Mouse (Mus musculus) liver, adult 2 months (tissue): ENCODE results near the gene Trip12. TPM values are rescaled to one million over a fixed set of nuclear protein-coding genes. Genes with fewer than 3 reads are reported as not detected.

ENCODE experiments used
- DNase-seq: peaks from one replicate; pipeline ENCODE4 v3.0.0-alpha.2; 2011; ENCODE audit warnings: low read depth, low spot score; ENCODE audit errors: extremely low read depth
- H3K27ac ChIP-seq: fragments of 200-500 bp; replicated peaks from 2 replicates; pipeline ENCODE4 v1.5.1; 2012; ENCODE audit warnings: low read depth, mild to moderate bottlenecking, control low read depth, inconsistent platforms, low read length; ENCODE audit not compliant: insufficient read depth
- H3K27me3 ChIP-seq: fragments of 200-500 bp; 2 replicates; pipeline ENCODE4 v1.6.1; 2012; ENCODE audit warnings: mild to moderate bottlenecking, moderate library complexity, low read length, inconsistent platforms; ENCODE audit not compliant: control insufficient read depth, insufficient read depth
- H3K36me3 ChIP-seq: fragments of 200-500 bp; 2 replicates; pipeline ENCODE4 v1.6.1; 2012; ENCODE audit warnings: low read length, inconsistent platforms; ENCODE audit not compliant: control insufficient read depth, insufficient read depth
- H3K4me1 ChIP-seq: fragments of 200-500 bp; 2 replicates; pipeline ENCODE4 v1.6.1; 2011; ENCODE audit warnings: low read length; ENCODE audit not compliant: control insufficient read depth, insufficient read depth
- H3K4me3 ChIP-seq: fragments of 200-500 bp; 2 replicates; pipeline ENCODE4 v1.5.1; 2011; ENCODE audit warnings: low read depth, mild to moderate bottlenecking, control low read depth, low read length, moderate library complexity; ENCODE audit not compliant: insufficient read depth
- H3K79me2 ChIP-seq: fragments of 200-500 bp; 2 replicates; pipeline ENCODE4 v1.6.1; 2012; ENCODE audit warnings: inconsistent platforms, mild to moderate bottlenecking, low read length, moderate library complexity; ENCODE audit not compliant: control insufficient read depth, insufficient read depth
- H3K9ac ChIP-seq: fragments of 200-500 bp; 2 replicates; pipeline ENCODE4 v1.6.1; 2012; ENCODE audit warnings: low read depth, mild to moderate bottlenecking, control low read depth, inconsistent platforms, low read length
- CTCF ChIP-seq: fragments of 200-500 bp; IDR thresholded peaks from 2 replicates; pipeline ENCODE4 v1.5.1; 2011; ENCODE audit warnings: low read depth, low read length, control low read depth
- POLR2A ChIP-seq: fragments of 200-500 bp; IDR thresholded peaks from 2 replicates; pipeline ENCODE4 v1.6.1; 2011; ENCODE audit warnings: low read length, control low read depth; ENCODE audit not compliant: insufficient read depth; ENCODE audit errors: extremely low read depth
- WGBS: fragments of 180-500 bp; shearing (Covaris S2); methylation state at CpG from one replicate; pipeline ENCODE4 v1.1.7; 2018; 5-methylcytosine and 5-hydroxymethylcytosine counted together
- polyA plus RNA-seq: library from polyadenylated mRNA; depleted of rRNA; stranded (reverse); fragments of >200 nt; gene quantifications from 2 replicates; pipeline ENCODE4 v1.2.3, GENCODE M21; 2012
- total RNA-seq: library from RNA; depleted of rRNA; stranded (reverse); fragments of >200 nt; gene quantifications from 2 replicates; pipeline ENCODE4 v1.2.3, GENCODE M21; 2014

Gene Trip12
- total and polyA plus RNA-seq, 2 experiments: 15.6 to 81.6 TPM

GRCm38 (mm10) chr1:84866231-84866630 is 25.9 kb upstream of the Trip12 start:
- Histone ChIP-seq H3K4me1 (peaks cover 6% of the 10 kb centered on the region; the same call in 1 of the 2 replicates), H3K9ac (no peak overlapping the region), H3K4me3 (no peak overlapping the region), H3K36me3 (no peaks in the 10 kb centered on the region), H3K79me2 (no peaks in the 10 kb centered on the region), H3K27ac (no peak overlapping the region), H3K27me3 (no peaks in the 10 kb centered on the region)
- no peak for DNase-seq
- 93% methylated on average over 6 of the region's 6 CpGs for whole genome bisulfite sequencing
- TF ChIP-seq POLR2A (no peak), CTCF (no peak)

- no peaks in the 10 kb centered on the region for H3K4me1 ChIP-seq
- no peak for DNase-seq
- WGBS: 27% methylated on average over 2 of the region's 2 CpGs
These were observed 24.3 kb upstream of the Trip12 start for GRCm38 (mm10) chr1:84864645-84865044.

DNA sequence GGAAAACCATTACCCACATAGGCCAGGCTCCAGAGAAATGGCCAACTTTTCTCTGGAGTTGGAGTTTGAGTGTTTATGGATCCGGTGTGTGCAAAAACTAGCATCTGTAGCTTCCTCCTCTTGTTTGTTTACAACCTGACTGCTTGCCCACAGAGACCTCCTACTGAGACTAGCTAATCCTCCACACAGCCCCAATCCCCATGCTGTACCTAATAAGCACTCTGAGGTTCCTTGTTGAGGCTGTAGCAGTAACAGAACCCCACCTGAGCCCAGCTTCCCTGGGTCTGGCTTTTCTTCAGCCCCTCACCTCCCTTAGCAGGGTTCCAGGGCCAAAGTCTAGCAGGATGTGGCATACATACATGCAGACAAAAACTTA is 20.9 kb upstream of the Trip12 start:
- no peaks in the 10 kb centered on the region for H3K36me3 ChIP-seq
- no peaks in the 10 kb centered on the region for H3K79me2 ChIP-seq

More at GRCm38 (mm10) chr1:84864645-84865044, 24.3 kb upstream of the Trip12 start:
- Histone ChIP-seq H3K36me3 (no peaks in the 10 kb centered on the region), H3K27ac (no peak overlapping the region), H3K27me3 (no peaks in the 10 kb centered on the region), H3K9ac (no peak overlapping the region), H3K79me2 (no peaks in the 10 kb centered on the region), H3K4me3 (no peak overlapping the region)
- TF ChIP-seq POLR2A: no peak
- no peak for TF ChIP-seq CTCF

DNA sequence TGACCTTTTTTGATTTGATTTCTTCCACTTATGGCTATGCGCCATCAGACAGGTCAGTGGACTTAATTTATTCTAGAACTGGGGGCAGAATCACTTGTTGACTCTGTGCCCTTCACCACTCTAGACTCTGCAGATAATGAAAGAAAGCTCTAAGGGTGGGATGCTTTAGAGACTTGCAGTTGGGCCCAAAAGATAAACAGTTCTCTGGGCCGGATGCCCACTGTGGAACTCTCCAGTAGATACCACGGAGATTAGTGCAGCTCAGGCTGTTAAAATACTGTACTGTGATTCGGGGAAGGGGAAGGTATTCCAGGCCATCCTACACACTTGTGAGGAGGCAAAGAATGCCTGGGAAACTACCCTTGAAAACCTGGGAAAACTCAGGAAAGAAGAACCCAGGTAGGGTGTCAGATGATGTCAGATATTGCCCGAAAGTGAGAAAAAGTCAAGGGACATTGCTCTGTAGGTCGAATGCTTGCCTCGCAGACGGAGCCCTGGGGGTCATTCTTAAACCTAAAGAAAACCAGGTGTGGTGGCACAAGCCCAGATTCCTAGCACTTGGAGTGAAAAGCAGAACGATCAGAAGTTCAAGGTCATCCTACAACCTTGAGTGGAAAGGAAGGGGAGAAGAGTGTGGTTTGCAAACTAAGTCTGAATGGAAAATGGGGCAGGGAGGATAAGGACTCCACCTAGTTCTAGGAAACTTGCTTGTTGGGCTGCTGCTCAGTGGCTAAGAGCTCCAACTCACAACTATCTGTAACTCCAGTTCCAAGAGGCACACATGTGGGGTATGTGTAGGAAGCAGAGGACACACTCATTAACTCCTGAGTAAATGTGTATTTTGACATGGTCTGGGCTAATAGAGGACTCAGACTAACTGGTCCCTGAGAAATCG is 20.3 kb upstream of the Trip12 start:
- Histone ChIP-seq H3K36me3 (no peaks in the 10 kb centered on the region), H3K27ac (no peak overlapping the region), H3K9ac (no peak overlapping the region), H3K4me3 (no peak overlapping the region), H3K27me3 (no peaks in the 10 kb centered on the region), H3K4me1 (no peaks in the 10 kb centered on the region), H3K79me2 (no peaks in the 10 kb centered on the region)
- DNase-seq: no peak
- TF ChIP-seq POLR2A (no peak), CTCF (no peak)
- WGBS: 68% methylated on average over 10 of the region's 10 CpGs

More for the DNA sequence above, 20.9 kb upstream of the Trip12 start:
- Histone ChIP-seq H3K9ac (no peak overlapping the region), H3K4me1 (no peaks in the 10 kb centered on the region), H3K27ac (no peak overlapping the region), H3K4me3 (no peak overlapping the region), H3K27me3 (no peaks in the 10 kb centered on the region)
- DNase-seq: no peak
- TF ChIP-seq CTCF (no peak), POLR2A (no peak)
- WGBS: 88% methylated on average over 1 of the region's 1 CpGs

DNA sequence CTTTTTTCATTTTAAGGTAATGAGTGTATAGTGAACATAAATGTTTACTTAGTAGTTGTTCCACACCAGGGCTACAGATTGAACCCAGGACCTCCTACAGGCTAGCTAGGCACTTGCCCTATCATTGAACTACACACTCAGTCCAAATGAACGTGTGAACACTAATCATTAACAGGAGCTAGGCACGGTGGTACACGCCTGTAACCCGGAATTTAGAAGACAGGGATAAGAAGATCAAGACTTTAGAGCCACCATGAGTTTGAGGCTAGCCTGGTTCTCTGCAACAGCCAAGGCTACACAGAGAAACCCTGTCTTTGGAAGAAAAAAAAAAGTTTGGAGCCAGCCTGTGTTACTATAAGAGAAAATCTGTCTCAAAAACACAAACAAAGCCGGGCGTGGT is 19.3 kb upstream of the Trip12 start:
- no peaks in the 10 kb centered on the region for H3K4me1 ChIP-seq
- no peaks in the 10 kb centered on the region for H3K36me3 ChIP-seq
- WGBS: 69% methylated on average over 6 of the region's 6 CpGs
- no peak overlapping the region for H3K27ac ChIP-seq
- H3K79me2 ChIP-seq: no peaks in the 10 kb centered on the region
- no peak overlapping the region for H3K4me3 ChIP-seq
- no peaks in the 10 kb centered on the region for H3K27me3 ChIP-seq
- DNase-seq: no peak
- TF ChIP-seq CTCF (no peak), POLR2A (no peak)
- H3K9ac ChIP-seq: no peak overlapping the region

DNA sequence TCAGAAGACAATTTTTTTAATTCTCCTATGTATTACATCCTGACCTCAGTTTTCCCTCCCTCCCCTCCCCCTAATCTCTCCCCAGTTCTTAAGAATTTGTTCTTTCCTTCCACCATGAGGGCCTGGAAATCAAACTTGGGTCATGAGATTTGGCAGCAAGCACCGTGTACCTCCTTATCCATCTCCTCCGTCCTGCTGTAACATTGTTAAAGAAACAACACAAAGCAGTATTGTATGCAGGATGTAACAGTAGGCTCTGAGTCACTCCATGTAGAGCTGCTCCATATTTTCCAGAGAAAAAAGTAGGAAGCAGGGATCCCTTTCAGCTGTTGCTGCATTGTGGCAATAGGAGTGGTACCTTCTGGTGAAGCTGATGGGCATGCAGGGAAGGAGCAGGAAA is 15.4 kb upstream of the Trip12 start:
- H3K27me3 ChIP-seq: no peaks in the 10 kb centered on the region
- H3K9ac ChIP-seq: no peak overlapping the region
- DNase-seq: no peak
- no peak overlapping the region for H3K27ac ChIP-seq
- no peak overlapping the region for H3K4me3 ChIP-seq
- 76% methylated on average over 2 of the region's 2 CpGs for WGBS
- no peaks in the 10 kb centered on the region for H3K36me3 ChIP-seq
- no peak for TF ChIP-seq POLR2A
- TF ChIP-seq CTCF: no peak
- H3K4me1 ChIP-seq: peaks cover 7% of the 10 kb centered on the region
- H3K79me2 ChIP-seq: no peaks in the 10 kb centered on the region
